Mouse (Mus musculus) gastrocnemius, postnatal 10 days (tissue): Measurements from ENCODE around the gene Myo1h. TPM values are rescaled to one million over a fixed set of nuclear protein-coding genes. Genes with fewer than 3 reads are reported as not detected.

ENCODE experiments used
- DNase-seq: peaks from one replicate; pipeline ENCODE4 v3.0.0; 2021; ENCODE audit warnings: mixed read lengths
- microRNA-seq, 2 experiments: library from miRNA; unstranded; fragments of <30 nt; microRNA quantifications; one replicate each; pipeline ENCODE4 v1.2.0; 2021
- total RNA-seq, 2 experiments: library from RNA; stranded (reverse); gene quantifications; 2 replicates each; pipeline ENCODE4 v1.2.3; 2021

Myo1h gene
- total RNA-seq, 2 experiments from 2014 or later = 0.43 to 0.78 TPM

DNA sequence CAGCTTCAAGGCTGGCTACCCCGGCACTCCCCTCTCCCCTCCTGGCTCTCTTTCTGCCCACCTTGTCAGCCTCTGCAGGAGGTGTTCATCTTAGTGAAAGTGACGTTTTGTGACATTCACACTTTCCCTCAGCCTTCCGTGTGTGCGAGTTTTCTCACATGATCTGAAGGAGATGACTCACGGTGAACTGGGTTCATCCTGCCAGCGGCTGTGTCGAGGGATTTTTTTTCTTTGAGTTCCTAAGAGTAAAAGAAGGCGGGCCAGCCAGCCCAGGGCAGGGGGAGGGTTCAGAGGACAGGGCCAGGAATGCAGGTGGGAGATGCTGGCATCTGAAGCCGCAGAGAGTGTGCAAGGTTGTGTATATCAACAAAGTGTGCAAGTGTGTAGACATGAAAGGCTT lies 104.2 kb downstream of the Myo1h start:
- DNase-seq = no peak

GRCm38 (mm10) chr5:114406592-114406991 lies 117.6 kb downstream of the Myo1h start:
- no peak for DNase-seq

DNA sequence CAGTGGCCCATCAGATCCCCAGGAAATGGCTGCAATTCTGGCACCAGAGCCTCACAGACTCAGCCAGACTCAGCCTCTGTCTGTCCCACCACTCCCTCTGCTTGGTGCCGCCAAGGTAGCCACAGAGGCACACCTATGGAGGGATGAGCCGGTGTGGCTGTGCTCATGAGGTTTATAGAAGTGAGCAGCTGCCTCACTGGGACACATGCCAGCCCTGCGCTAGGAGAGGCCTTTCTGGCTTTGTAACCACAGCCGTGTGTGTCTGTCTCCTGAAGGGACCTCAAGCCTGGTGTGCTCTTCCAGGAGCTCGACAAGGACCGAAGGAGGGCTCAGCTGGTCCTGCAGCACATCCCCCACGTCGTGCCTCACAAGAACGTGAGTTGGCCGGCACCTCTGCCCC lies 118.3 kb downstream of the Myo1h start:
- DNase-seq = no peak

DNA sequence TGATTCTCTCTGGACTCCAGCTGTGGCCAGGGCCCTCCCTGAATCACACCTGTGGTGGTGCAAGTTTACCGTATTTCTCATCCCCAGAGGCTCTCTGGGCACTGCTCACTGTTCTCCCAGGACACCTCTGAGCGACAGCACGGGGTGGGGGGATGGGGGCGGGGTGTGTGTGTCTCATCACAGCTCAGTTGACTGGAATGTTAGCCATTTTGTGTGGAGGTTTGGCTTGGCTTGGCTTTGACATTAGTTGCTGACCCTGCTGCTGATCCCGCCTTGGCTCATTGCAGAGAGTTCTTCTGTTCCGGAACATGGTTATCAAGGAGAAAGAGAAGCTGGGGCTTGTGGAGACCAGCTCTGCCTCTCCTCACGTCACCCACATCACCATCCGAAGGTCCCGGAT lies 118.8 kb downstream of the Myo1h start:
- no peak for DNase-seq

- DNase-seq = no peak
These were observed 119.9 kb downstream of the Myo1h start for GRCm38 (mm10) chr5:114408846-114409245.

DNA sequence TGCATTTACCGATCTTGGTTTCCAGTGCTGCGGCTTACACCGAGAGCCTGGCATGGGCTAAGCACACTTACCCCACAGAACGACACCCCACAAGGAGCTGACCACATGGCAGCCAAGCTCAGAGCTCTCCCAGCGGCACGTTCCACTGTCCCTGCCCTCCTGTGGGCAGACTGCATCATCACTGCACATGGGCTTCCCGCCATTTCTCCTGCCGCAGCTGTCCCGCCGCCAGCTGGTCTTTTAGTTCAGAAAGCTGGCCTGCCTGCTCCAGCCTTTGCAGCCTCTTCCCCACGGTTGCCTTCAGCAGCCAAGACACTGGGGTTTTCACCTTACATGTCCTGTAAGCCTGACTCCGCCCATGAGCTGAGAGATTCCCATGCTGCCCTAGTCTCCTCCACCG lies 121.5 kb downstream of the Myo1h start:
- no peak for DNase-seq

- no peak for DNase-seq
These were observed 123.5 kb downstream of the Myo1h start for GRCm38 (mm10) chr5:114412361-114412998.

GRCm38 (mm10) chr5:114413067-114413735 lies 124.2 kb downstream of the Myo1h start:
- no peak for DNase-seq

Small RNA genes lying within 50 kb of the gene (microRNA-seq; reads per million reads assigned to microRNA genes)
- 0 to 0.25 reads per million in 2 experiments for gene Mir7027

Other genes starting within 250 kb of the Myo1h start
- gene Usp30, start 223.7 kb upstream of the Myo1h start, total RNA-seq = 10 to 100 TPM in 1 of 2 experiments, 1 to 10 TPM in 1; 9.6 to 10.1 TPM
- gene Svop, start 197.6 kb upstream of the Myo1h start, total RNA-seq = under 1 TPM; 0.21 to 0.27 TPM
- gene Alkbh2, start 160.9 kb upstream of the Myo1h start, total RNA-seq = 1 to 10 TPM; 1.6 to 2.4 TPM
- gene Ung, start 158.8 kb upstream of the Myo1h start, total RNA-seq = 1 to 10 TPM; 5.8 to 6.8 TPM
- gene Acacb, start 142.6 kb upstream of the Myo1h start, total RNA-seq = 10 to 100 TPM; 66.3 to 71.7 TPM
- not detected for gene Foxn4, start 15.4 kb upstream of the Myo1h start, total RNA-seq
- 10 to 100 TPM; 28.3 to 30.8 TPM for gene Kctd10, start 91.3 kb downstream of the Myo1h start, total RNA-seq
- 10 to 100 TPM; 52.3 to 55.6 TPM for gene Ube3b, start 91.4 kb downstream of the Myo1h start, total RNA-seq
- gene Mmab, start 154.9 kb downstream of the Myo1h start, total RNA-seq = 10 to 100 TPM; 10.4 to 11.0 TPM
- 10 to 100 TPM; 13.8 to 15.1 TPM for gene Mvk, start 155.1 kb downstream of the Myo1h start, total RNA-seq